Mouse (Mus musculus): ENCODE data around the gene Sh3bgrl. TPM values are rescaled to one million over a fixed set of nuclear protein-coding genes. Genes with fewer than 3 reads are reported as not detected.

Sh3bgrl gene
- polyA plus RNA-seq, 1 experiment from 2014 or later: 105 TPM

DNA sequence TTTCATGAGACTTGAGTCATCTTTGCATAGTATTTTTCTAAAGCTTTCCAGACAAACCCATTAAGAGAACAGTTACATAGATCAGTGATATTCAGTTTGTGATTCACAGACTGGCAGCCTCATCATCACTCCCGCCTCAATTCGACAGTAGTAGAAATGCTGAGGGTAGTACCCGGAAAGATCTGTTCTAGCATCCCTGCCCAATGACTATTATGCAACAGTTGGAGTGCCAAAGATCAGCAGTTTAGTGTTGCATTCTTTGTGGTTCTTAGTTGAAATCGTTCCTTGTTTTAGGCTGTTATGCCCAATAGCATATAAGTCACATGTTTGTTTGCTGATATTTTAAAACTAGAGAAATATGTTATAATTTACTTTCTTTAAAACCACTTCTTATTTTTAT is 94.4 kb downstream of the Sh3bgrl start:
- whole genome bisulfite sequencing: 86% methylated on average over 4 of the region's 4 CpGs
- Histone ChIP-seq H3K4me3 (replicated peaks) (no peak overlapping the region), H3K27me3 (replicated peaks) (no peaks in the 10 kb centered on the region), H3K27ac (no peak overlapping the region), H3K4me1 (replicated peaks) (no peaks in the 10 kb centered on the region), H3K4me2 (replicated peaks) (no peak overlapping the region), H3K36me3 (no peaks in the 10 kb centered on the region), H3K9me3 (no peaks in the 10 kb centered on the region), H3K9ac (no peak overlapping the region)
- no peak for ATAC-seq

DNA sequence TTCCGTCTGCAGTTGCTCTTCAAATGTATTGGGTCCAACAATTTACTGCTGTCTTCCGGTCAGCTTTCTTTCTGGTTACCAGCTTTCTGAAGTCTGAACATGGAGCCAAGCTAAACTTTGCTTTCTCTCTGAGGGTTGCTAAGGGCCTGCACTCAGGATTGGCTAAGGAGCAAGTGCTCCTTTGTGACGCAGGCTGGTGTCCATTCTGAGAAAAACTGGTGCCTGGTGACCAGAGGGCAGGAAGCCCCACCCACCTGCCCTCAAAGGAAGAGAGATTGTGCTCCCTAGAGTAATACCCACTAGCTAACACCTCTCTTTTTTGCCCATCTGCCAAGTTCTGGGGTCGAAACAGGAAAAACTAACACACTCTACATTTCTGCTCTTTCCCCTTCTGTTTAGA is 95.8 kb downstream of the Sh3bgrl start:
- Histone ChIP-seq H3K4me1 (replicated peaks) (no peaks in the 10 kb centered on the region), H3K9me3 (no peaks in the 10 kb centered on the region), H3K4me2 (replicated peaks) (no peak overlapping the region), H3K27me3 (replicated peaks) (no peaks in the 10 kb centered on the region), H3K4me3 (replicated peaks) (no peak overlapping the region), H3K9ac (no peak overlapping the region), H3K27ac (0 out of 2 replicates have a peak overlapping the region, but pooled peaks have one; percentile 36), H3K36me3 (no peaks in the 10 kb centered on the region)
- no peak for ATAC-seq
- 65% methylated on average over 4 of the region's 4 CpGs for WGBS

DNA sequence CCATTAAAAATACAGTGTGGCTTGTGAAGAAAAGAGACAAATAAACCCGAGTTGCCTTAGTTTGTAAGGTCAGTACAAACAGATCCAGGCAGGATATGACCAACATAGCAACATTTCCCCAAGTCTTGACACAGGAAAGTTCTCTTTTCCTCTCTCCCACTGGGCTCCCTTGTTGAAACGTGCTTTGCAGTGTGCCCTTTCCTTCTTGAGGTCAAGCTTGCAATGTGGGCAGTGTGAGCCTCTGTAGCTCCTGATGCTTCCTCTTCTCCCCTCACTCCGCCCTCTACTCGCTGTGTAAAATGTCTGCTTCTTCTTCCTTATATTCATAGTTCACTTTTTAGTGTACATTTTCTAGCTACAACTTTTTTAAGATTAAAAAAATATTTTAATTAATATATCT is 96.3 kb downstream of the Sh3bgrl start:
- no peaks in the 10 kb centered on the region for H3K9me3 ChIP-seq
- no peak overlapping the region for H3K9ac ChIP-seq
- 66% methylated on average over 4 of the region's 4 CpGs for WGBS
- no peak overlapping the region for H3K4me3 ChIP-seq (replicated peaks)
- no peaks in the 10 kb centered on the region for H3K4me1 ChIP-seq (replicated peaks)
- ATAC-seq: no peak
- 0 out of 2 replicates have a peak overlapping the region, but pooled peaks have one; percentile 36 for H3K27ac ChIP-seq
- H3K4me2 ChIP-seq (replicated peaks): no peak overlapping the region
- H3K27me3 ChIP-seq (replicated peaks): no peaks in the 10 kb centered on the region
- no peaks in the 10 kb centered on the region for H3K36me3 ChIP-seq

DNA sequence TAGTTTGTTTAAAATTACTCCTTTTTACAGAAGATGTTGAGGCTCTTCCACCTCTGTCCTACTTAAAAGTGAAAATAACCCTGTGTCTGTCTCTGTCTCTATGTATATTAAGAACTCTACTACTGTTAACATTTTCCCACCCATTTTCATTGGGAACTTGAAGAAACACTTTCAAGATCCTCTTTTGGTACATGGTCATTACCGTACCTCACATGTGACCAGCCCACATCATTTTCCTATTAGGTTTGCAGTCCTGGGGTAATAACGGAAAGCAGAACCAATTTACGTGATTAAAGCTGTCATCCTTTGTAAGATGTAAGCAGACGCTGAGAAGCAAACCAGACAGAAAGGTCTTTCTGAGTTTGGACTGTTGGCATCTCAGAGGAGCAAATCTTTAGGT is 101.3 kb downstream of the Sh3bgrl start, which contains the start of gene Gm6377:
TSS of gene Gm6377 (plus strand) at position 289 of the 400 bp plus-strand sequence.
- H3K9ac ChIP-seq: no peak within 1 kb of the TSS
- no peak within 1 kb of the TSS for H3K4me2 ChIP-seq (replicated peaks)
- ATAC-seq: no peak
- no peak within 1 kb of the TSS for H3K4me3 ChIP-seq (replicated peaks)
- H3K36me3 ChIP-seq: no peaks in the 10 kb centered on the region
- H3K27ac ChIP-seq: no peak within 1 kb of the TSS
- H3K27me3 ChIP-seq (replicated peaks): no peaks in the 10 kb centered on the region
- no peaks in the 10 kb centered on the region for H3K9me3 ChIP-seq
- H3K4me1 ChIP-seq (replicated peaks): no peaks in the 10 kb centered on the region
- 54% methylated on average over 4 of the region's 4 CpGs for WGBS

DNA sequence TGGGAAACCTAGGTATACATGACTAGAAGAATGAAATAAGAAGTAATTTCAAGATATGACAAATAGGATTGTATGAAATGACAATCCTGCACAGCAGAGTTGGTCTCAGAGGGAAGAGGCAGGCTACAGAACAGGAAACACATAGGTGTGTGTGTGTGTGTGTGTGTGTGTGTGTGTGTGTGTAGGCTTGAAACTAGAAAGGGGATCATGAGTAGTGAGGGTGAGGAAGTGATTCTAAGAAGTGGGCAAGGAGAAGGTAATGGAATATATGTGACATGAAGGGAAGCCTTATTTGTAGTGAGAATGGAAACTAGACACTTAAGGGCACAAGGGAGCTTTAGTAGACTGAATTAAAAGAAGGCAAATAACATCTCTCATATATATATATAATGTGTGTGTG is 112.7 kb downstream of the Sh3bgrl start:
- no peak overlapping the region for H3K9ac ChIP-seq
- ATAC-seq: no peak
- no peaks in the 10 kb centered on the region for H3K36me3 ChIP-seq
- H3K4me1 ChIP-seq (replicated peaks): no peaks in the 10 kb centered on the region
- no peaks in the 10 kb centered on the region for H3K9me3 ChIP-seq
- H3K4me3 ChIP-seq (replicated peaks): no peak overlapping the region
- no peaks in the 10 kb centered on the region for H3K27me3 ChIP-seq (replicated peaks)
- no peak overlapping the region for H3K4me2 ChIP-seq (replicated peaks)
- H3K27ac ChIP-seq: no peak overlapping the region

DNA sequence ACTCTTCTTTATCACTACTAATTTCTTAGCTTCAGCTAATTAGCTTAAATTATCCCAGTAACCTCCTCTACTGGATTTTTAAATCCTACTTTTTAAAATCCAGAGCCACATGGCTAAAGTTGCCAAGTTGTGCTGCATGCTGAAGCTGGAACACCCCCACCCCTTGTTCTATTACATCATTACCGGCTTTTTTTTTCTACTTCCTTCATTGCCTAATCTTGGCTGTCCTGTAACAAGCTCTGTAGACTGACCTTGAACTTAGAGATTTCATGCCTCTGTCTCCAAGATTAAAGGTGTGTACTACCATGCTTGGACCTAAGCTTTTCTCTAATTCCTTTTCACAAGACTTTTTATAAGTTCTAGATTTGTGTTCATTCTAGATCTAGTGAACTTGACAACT is 133.6 kb downstream of the Sh3bgrl start:
- Histone ChIP-seq H3K9ac (no peak overlapping the region), H3K36me3 (no peaks in the 10 kb centered on the region), H3K9me3 (no peaks in the 10 kb centered on the region), H3K27me3 (replicated peaks) (no peaks in the 10 kb centered on the region), H3K4me2 (replicated peaks) (no peak overlapping the region), H3K27ac (no peak overlapping the region), H3K4me1 (replicated peaks) (no peaks in the 10 kb centered on the region), H3K4me3 (replicated peaks) (no peak overlapping the region)
- ATAC-seq: no peak
- WGBS: 81% methylated on average over 1 of the region's 1 CpGs

DNA sequence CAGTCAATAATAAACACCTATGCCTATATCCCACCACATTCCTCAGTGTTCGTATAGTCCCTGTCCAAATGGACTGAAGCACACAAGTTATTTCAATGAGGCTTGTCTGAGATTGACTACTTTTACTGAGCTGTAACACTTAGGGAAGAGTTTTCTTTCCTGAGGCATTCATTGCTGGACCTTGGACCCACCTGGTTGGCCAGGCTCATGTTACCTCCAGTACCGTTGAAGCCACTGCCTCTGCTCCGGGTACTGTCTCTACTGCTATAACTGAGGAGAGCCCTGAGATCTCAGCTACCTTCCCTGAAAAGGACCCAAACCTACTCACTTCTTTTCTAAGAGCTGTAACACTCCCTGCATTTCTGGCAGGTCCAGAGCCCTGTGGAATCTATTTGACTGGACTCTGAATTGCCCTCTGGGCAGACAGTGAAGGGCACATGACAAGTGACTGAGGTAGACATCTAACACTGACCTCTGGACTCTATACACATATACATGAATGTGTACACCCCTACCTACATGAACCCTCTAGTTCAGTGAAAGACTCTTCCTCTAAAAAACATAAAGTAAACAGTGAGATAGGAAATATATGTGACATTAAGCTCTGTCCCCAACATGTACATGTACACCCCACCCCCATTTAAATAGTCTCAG is 140.3 kb downstream of the Sh3bgrl start:
- ATAC-seq: no peak
- H3K27ac ChIP-seq: no peak overlapping the region
- H3K4me3 ChIP-seq (replicated peaks): no peak overlapping the region
- no peak overlapping the region for H3K9ac ChIP-seq
- no peaks in the 10 kb centered on the region for H3K4me1 ChIP-seq (replicated peaks)
- H3K9me3 ChIP-seq: no peaks in the 10 kb centered on the region
- no peaks in the 10 kb centered on the region for H3K36me3 ChIP-seq
- H3K4me2 ChIP-seq (replicated peaks): no peak overlapping the region
- 74% methylated on average over 3 of the region's 3 CpGs for WGBS
- H3K27me3 ChIP-seq (replicated peaks): no peaks in the 10 kb centered on the region

DNA sequence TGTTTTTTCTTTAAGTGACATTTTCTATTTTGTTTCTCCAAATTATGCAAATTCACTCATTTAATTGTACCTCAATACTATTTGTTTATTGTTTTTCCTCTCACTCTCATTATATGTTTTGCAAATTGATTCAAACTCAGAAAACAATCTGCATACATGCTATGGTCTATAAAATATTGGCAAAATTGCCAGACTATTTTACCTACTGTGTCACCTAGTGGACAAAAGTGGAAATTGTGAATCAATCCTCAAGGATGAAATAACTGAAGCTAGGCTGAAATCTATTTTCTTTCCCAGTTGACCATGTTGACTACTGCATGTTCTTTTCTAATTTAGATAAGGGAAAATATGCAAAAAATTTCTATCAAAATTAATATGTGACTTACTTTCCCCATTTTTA is 143.0 kb downstream of the Sh3bgrl start:
- H3K27ac ChIP-seq: no peak overlapping the region
- H3K27me3 ChIP-seq (replicated peaks): no peaks in the 10 kb centered on the region
- H3K9me3 ChIP-seq: no peaks in the 10 kb centered on the region
- H3K4me3 ChIP-seq (replicated peaks): no peak overlapping the region
- no peaks in the 10 kb centered on the region for H3K4me1 ChIP-seq (replicated peaks)
- H3K36me3 ChIP-seq: no peaks in the 10 kb centered on the region
- no peak overlapping the region for H3K9ac ChIP-seq
- ATAC-seq: no peak
- H3K4me2 ChIP-seq (replicated peaks): no peak overlapping the region

Other genes starting within 250 kb of the Sh3bgrl start
- gene Hmgn5, start 82.0 kb upstream of the Sh3bgrl start, polyA plus RNA-seq (2015; fragmentation: Nextera tagmentation; extraction: Ambion mirVana): 24.7 and 25.1 TPM in 2 replicates
- gene Gm6377, start 101.4 kb downstream of the Sh3bgrl start, polyA plus RNA-seq (2015; fragmentation: Nextera tagmentation; extraction: Ambion mirVana): 0.28 TPM in 2 replicates